Mouse (Mus musculus): ENCODE results near the gene Sdhb. TPM values are rescaled to one million over a fixed set of nuclear protein-coding genes. Genes with fewer than 3 reads are reported as not detected.
A peak's percentile ranks its signal among the peaks of the same experiment; 100 is the strongest.

The Sdhb gene
- polyA plus RNA-seq, 1 experiment from 2014 or later = 530 TPM

- no peaks in the 10 kb centered on the region for H3K36me3 ChIP-seq
- no peak overlapping the region for H3K9ac ChIP-seq (replicated peaks)
- no peak overlapping the region for H3K4me3 ChIP-seq (replicated peaks)
- H3K4me2 ChIP-seq = no peak overlapping the region
- no peaks in the 10 kb centered on the region for H3K4me1 ChIP-seq
- WGBS = 83% methylated on average over 8 of the region's 8 CpGs
- ATAC-seq (ENCODE audit: low FRiP score) = no peak
- no peak overlapping the region for H3K27ac ChIP-seq (replicated peaks)
- no peaks in the 10 kb centered on the region for H3K9me3 ChIP-seq (replicated peaks)
- no peaks in the 10 kb centered on the region for H3K27me3 ChIP-seq (replicated peaks)
These were observed 12.0 kb upstream of the Sdhb start for GRCm38 (mm10) chr4:140949052-140949451.

GRCm38 (mm10) chr4:140949616-140950015, 11.4 kb upstream of the Sdhb start:
- 90% methylated on average over 16 of the region's 16 CpGs for WGBS
- no peak overlapping the region for H3K9ac ChIP-seq (replicated peaks)
- ATAC-seq (ENCODE audit: low FRiP score) = no peak
- H3K4me3 ChIP-seq (replicated peaks) = no peak overlapping the region
- H3K27ac ChIP-seq (replicated peaks) = no peak overlapping the region
- no peaks in the 10 kb centered on the region for H3K36me3 ChIP-seq
- no peaks in the 10 kb centered on the region for H3K4me1 ChIP-seq
- no peaks in the 10 kb centered on the region for H3K9me3 ChIP-seq (replicated peaks)
- H3K27me3 ChIP-seq (replicated peaks) = no peaks in the 10 kb centered on the region
- H3K4me2 ChIP-seq = no peak overlapping the region

GRCm38 (mm10) chr4:140950574-140950973, 10.4 kb upstream of the Sdhb start:
- H3K36me3 ChIP-seq = no peaks in the 10 kb centered on the region
- no peaks in the 10 kb centered on the region for H3K9me3 ChIP-seq (replicated peaks)
- H3K4me2 ChIP-seq = no peak overlapping the region
- H3K9ac ChIP-seq (replicated peaks) = no peak overlapping the region
- no peak for ATAC-seq (ENCODE audit: low FRiP score)
- WGBS = 57% methylated on average over 3 of the region's 3 CpGs
- no peak overlapping the region for H3K4me3 ChIP-seq (replicated peaks)
- H3K27me3 ChIP-seq (replicated peaks) = no peaks in the 10 kb centered on the region
- no peak overlapping the region for H3K27ac ChIP-seq (replicated peaks)
- H3K4me1 ChIP-seq = no peaks in the 10 kb centered on the region

- Histone ChIP-seq H3K4me3 (replicated peaks) (no peak overlapping the region), H3K9ac (replicated peaks) (no peak overlapping the region), H3K4me2 (no peak overlapping the region), H3K9me3 (replicated peaks) (no peaks in the 10 kb centered on the region), H3K27ac (replicated peaks) (no peak overlapping the region), H3K36me3 (no peaks in the 10 kb centered on the region), H3K27me3 (replicated peaks) (no peaks in the 10 kb centered on the region; the same call in 1 of the 2 replicates), H3K4me1 (peaks cover 4% of the 10 kb centered on the region)
- ATAC-seq (ENCODE audit: low FRiP score) = no peak
- 88% methylated on average over 18 of the region's 18 CpGs for WGBS
These were observed 9.0 kb upstream of the Sdhb start for GRCm38 (mm10) chr4:140951861-140952641.

- Histone ChIP-seq H3K4me1 (peaks cover 27% of the 10 kb centered on the region), H3K36me3 (no peaks in the 10 kb centered on the region), H3K4me2 (peak overlapping the region; percentile 86), H3K27me3 (replicated peaks) (no peaks in the 10 kb centered on the region; the same call in 1 of the 2 replicates), H3K9ac (replicated peaks) (peak overlapping the region; percentile 49), H3K9me3 (replicated peaks) (no peaks in the 10 kb centered on the region), H3K4me3 (replicated peaks) (peak overlapping the region; percentile 45), H3K27ac (replicated peaks) (peak overlapping the region; percentile 54)
- no peak for ATAC-seq (ENCODE audit: low FRiP score)
- 13% methylated on average over 17 of the region's 17 CpGs for WGBS
These were observed 3.8 kb upstream of the Sdhb start for GRCm38 (mm10) chr4:140957131-140957702.

- under 1% methylated on average over 13 of the region's 13 CpGs for WGBS
These were observed 3.3 kb upstream of the Sdhb start for GRCm38 (mm10) chr4:140957725-140958124.

GRCm38 (mm10) chr4:140958319-140958718, 2.7 kb upstream of the Sdhb start:
- no peaks in the 10 kb centered on the region for H3K9me3 ChIP-seq (replicated peaks)
- H3K27me3 ChIP-seq (replicated peaks) = no peaks in the 10 kb centered on the region; the same call in 1 of the 2 replicates
- 60% methylated on average over 6 of the region's 6 CpGs for WGBS
- peaks cover 38% of the 10 kb centered on the region for H3K4me1 ChIP-seq
- H3K9ac ChIP-seq (replicated peaks) = no peak overlapping the region
- H3K27ac ChIP-seq (replicated peaks) = no peak overlapping the region
- no peak overlapping the region for H3K4me3 ChIP-seq (replicated peaks)
- ATAC-seq (ENCODE audit: low FRiP score) = no peak
- H3K36me3 ChIP-seq = no peaks in the 10 kb centered on the region
- no peak overlapping the region for H3K4me2 ChIP-seq

More at GRCm38 (mm10) chr4:140957725-140958124, 3.3 kb upstream of the Sdhb start:
- H3K4me2 ChIP-seq = peak overlapping the region; percentile 86
- H3K36me3 ChIP-seq = no peaks in the 10 kb centered on the region
- peak overlapping the region; percentile 45 for H3K4me3 ChIP-seq (replicated peaks)
- H3K27me3 ChIP-seq (replicated peaks) = no peaks in the 10 kb centered on the region; the same call in 1 of the 2 replicates
- H3K27ac ChIP-seq (replicated peaks) = peak overlapping the region; percentile 54
- peaks cover 32% of the 10 kb centered on the region for H3K4me1 ChIP-seq
- no peaks in the 10 kb centered on the region for H3K9me3 ChIP-seq (replicated peaks)
- H3K9ac ChIP-seq (replicated peaks) = peak overlapping the region; percentile 49
- 0 out of 2 replicates have a peak, but pooled peaks have one; percentile 33 for ATAC-seq (ENCODE audit: low FRiP score)

- H3K4me1 ChIP-seq = peaks cover 44% of the 10 kb centered on the region
- WGBS = 87% methylated on average over 7 of the region's 7 CpGs
These were observed 1.8 kb upstream of the Sdhb start for GRCm38 (mm10) chr4:140959128-140959679.

GRCm38 (mm10) chr4:140959715-140960479, 1.1 kb upstream of the Sdhb start:
- Histone ChIP-seq H3K36me3 (no peaks in the 10 kb centered on the region), H3K4me2 (peak overlapping the region; percentile 88), H3K27ac (replicated peaks) (peak overlapping the region; percentile 94; the same call in 1 of the 2 replicates), H3K4me3 (replicated peaks) (no peak overlapping the region), H3K9me3 (replicated peaks) (no peaks in the 10 kb centered on the region), H3K4me1 (peaks cover 51% of the 10 kb centered on the region), H3K9ac (replicated peaks) (no peak overlapping the region), H3K27me3 (replicated peaks) (no peaks in the 10 kb centered on the region; the same call in 1 of the 2 replicates)
- ATAC-seq (ENCODE audit: low FRiP score) = no peak
- 85% methylated on average over 10 of the region's 10 CpGs for WGBS

More at GRCm38 (mm10) chr4:140959128-140959679, 1.8 kb upstream of the Sdhb start:
- Histone ChIP-seq H3K36me3 (no peaks in the 10 kb centered on the region), H3K27ac (replicated peaks) (no peak overlapping the region), H3K9ac (replicated peaks) (no peak overlapping the region), H3K4me2 (no peak overlapping the region), H3K4me3 (replicated peaks) (no peak overlapping the region), H3K9me3 (replicated peaks) (no peaks in the 10 kb centered on the region), H3K27me3 (replicated peaks) (no peaks in the 10 kb centered on the region; the same call in 1 of the 2 replicates)
- ATAC-seq (ENCODE audit: low FRiP score) = no peak

GRCm38 (mm10) chr4:140961467-140962206, 634 bp downstream of the Sdhb start:
- peak overlapping the region; percentile 95 for H3K4me3 ChIP-seq (replicated peaks)
- H3K27me3 ChIP-seq (replicated peaks) = no peaks in the 10 kb centered on the region; the same call in 1 of the 2 replicates
- H3K4me2 ChIP-seq = peak overlapping the region; percentile 88
- no peaks in the 10 kb centered on the region for H3K9me3 ChIP-seq (replicated peaks)
- H3K9ac ChIP-seq (replicated peaks) = peak overlapping the region; percentile 98
- H3K4me1 ChIP-seq = peaks cover 52% of the 10 kb centered on the region
- peak; percentile 46 for ATAC-seq (ENCODE audit: low FRiP score)
- peak overlapping the region; percentile 94 for H3K27ac ChIP-seq (replicated peaks)
- H3K36me3 ChIP-seq = peaks cover 6% of the 10 kb centered on the region
- 1% methylated on average over 38 of the region's 38 CpGs for WGBS
